Mouse (Mus musculus): ENCODE measurements around the gene Cdc42ep5.

- peak; percentile 77 for TF ChIP-seq CTCF (IDR thresholded peaks at IDR 0.05; ENCODE audit: extremely low read depth, insufficient read depth, low read length)
- TF ChIP-seq POLR2A (IDR thresholded peaks at IDR 0.05; ENCODE audit: extremely low read depth, insufficient read depth, low read length) = no peak
These were observed 33.8 kb downstream of the Cdc42ep5 start for GRCm38 (mm10) chr7:4130686-4131452.
